1 mouse cellular context compared by ENCODE assay signal in genomic region chr10:22302344-22303057, GRCm38 (mm10).
TF ChIP-seq lines count a peak whose summit lies in the region.

No protein-coding gene starts in this region.

TF ChIP-seq in CH12.LX, 34 proteins besides CTCF, POLR2A, EP300 and RAD21 (continued from another document):
- TF ChIP-seq CHD2 (IDR thresholded peaks at IDR 0.05; ENCODE audit: low read length): 0 out of 2 replicates have a peak, but pooled peaks have one; percentile 40
- TF ChIP-seq MXI1 (IDR thresholded peaks at IDR 0.05; ENCODE audit: low read depth, low read length): no peak
- no peak for TF ChIP-seq E2F4 (IDR thresholded peaks at IDR 0.05; ENCODE audit: insufficient replicate concordance, low read depth, low read length)
- peak; percentile 39; the same call in 1 of the 2 replicates for TF ChIP-seq ZMIZ1 (IDR thresholded peaks at IDR 0.05; ENCODE audit: low read depth, low read length)
- peak; percentile 46 for TF ChIP-seq JUN (IDR thresholded peaks at IDR 0.05; ENCODE audit: insufficient read depth, low read depth, low read length)
- TF ChIP-seq KAT2A (IDR thresholded peaks at IDR 0.05; ENCODE audit: insufficient replicate concordance, low read length): no peak
- peak; percentile 61 for TF ChIP-seq JUND (conservative IDR thresholded peaks at IDR 0.05; ENCODE audit: low read depth, low read length)
- no peak for TF ChIP-seq MAZ (IDR thresholded peaks at IDR 0.05; ENCODE audit: low read depth, low read length)
- TF ChIP-seq HCFC1 (IDR thresholded peaks at IDR 0.05; ENCODE audit: low read depth, low read length): peak; percentile 36
- no peak for TF ChIP-seq UBTF (IDR thresholded peaks at IDR 0.05; ENCODE audit: low read depth, low read length)
- TF ChIP-seq ZNF384 (IDR thresholded peaks at IDR 0.05; ENCODE audit: low read depth, low read length): peak; percentile 85
- no peak for TF ChIP-seq ZKSCAN1 (IDR thresholded peaks at IDR 0.05; ENCODE audit: borderline replicate concordance, low read depth, low read length)
- peak; percentile 66 for TF ChIP-seq BHLHE40 (IDR thresholded peaks at IDR 0.05; ENCODE audit: low read depth, low read length)
- TF ChIP-seq ELF1 (IDR thresholded peaks at IDR 0.05; ENCODE audit: low read depth, low read length): peak; percentile 77
